Mouse (Mus musculus) 3T3-L1 (cell line): Measurements from ENCODE around the gene Wwox.

Source experiments
- DNase-seq: peaks from one replicate; pipeline ENCODE4 v3.0.0-alpha.2; 2015; ENCODE audit warnings: low read depth, low spot score

Wwox gene

DNA sequence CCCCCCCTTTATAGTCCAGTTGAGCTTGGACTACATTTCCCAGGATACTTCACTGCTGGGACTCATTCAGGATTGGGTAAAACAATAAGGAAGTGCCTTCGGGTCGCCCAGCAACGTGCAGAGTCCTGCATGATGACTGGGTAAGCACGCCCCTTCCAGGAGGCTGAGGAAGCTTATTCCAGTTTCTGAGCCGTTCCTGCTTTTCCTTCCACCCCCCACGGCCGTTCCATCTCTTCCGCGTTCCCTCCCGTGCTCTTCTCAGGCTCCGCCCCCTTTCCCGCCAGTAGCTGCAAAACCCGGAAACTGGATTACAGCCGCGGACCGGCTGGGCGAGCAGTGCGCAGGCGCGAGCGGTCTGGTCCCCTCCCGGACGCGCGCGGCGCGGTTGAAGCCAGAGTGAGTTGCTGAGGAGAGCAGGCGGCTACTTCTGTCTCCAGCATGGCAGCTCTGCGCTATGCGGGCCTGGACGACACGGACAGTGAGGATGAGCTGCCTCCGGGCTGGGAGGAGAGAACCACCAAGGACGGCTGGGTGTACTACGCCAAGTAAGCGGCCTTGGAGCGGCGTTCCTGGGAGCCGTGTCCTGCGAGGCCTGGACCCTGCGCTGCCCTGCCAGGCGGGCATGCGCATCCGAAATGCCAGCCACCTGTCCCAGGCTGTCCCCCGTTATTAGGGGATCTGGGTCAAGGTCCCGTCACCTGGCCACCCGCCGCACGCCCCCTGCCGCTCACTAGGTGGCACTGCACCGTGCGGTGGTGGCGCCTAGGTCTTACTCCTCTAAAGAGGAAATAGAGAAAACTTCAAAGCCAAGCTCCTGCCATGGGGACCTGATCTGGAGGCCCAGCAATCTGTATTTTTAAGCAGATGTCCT lies at the start of gene Wwox:
Gene Wwox (plus strand): TSS at position 322 of the 871 bp plus-strand sequence.
- DNase-seq: peak; percentile 100

DNA sequence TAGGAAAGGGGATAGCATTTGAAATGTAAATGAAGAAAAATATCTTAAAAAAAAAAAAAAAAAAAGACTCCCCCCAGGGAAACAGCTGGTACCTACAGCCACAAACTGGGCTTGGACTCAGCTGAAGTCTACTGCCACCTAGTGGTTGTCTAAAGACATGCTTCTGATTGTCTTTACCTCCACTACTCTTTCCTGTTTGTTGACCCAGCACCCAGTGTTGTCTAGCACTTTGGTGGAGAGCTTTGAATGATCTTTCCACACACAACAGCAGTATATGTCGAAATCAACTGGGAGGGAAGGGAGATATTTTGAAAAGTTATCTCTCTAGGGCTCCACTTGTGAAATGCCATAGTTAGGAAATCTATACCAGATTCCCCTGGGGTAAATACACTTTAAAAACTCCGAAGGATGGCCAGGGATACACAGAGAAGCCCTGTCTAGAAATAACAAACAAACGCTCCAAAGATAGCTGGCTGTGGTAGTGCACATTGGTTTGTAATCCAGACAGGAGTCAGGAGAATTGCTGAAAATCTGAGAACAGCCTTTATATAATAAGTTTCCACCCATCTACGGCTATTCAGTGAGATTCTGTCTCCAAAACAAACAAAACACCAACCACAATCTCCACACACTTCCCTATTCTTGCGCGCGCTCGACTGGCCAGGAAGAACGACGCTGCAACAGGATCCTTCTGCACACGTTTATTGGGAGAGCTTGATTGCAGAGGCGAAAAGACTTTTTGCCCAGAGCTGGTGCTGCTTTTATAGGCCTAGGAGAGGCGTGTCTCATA lies 48.8 kb upstream of the Wwox start:
- DNase-seq: peak; percentile 36

DNA sequence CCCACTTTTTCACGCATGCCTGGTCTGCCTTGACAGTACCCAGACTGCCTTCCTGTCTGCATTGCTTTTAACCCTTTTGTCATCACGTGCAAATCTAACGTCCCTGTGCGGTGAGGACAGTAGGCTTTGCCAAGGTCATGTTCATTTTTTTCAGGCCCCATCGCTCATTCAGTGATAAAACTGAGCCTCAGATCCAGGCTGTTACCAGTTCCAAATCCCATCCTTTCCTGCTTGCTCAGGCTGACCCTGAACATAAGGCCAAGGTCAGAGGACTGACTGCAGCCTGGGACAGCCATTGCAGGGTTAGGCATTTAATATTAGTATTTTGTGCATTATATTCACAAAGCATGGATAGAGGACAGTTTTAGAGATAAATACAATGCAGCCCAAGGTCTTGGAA lies 41.1 kb upstream of the Wwox start:
- DNase-seq: no peak

DNA sequence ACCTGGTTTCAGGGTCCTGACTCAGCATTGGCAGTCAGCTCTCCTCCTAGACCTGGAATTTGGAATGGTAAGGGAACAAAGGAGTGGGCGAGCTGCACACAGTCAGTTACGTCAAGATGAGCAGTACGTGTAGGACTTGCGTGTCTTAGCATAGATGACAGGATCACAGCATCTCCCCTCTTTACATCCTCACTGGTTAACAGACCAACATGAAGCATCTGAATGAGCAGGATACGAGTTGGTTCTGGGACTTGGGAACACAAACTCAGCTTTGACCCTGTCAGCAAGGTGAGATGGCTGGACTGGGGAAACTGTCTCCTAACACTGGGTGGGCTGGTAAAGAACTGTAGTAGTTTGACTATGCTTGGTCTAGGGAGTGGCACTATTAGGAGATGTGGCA lies 40.2 kb upstream of the Wwox start:
- DNase-seq: no peak

DNA sequence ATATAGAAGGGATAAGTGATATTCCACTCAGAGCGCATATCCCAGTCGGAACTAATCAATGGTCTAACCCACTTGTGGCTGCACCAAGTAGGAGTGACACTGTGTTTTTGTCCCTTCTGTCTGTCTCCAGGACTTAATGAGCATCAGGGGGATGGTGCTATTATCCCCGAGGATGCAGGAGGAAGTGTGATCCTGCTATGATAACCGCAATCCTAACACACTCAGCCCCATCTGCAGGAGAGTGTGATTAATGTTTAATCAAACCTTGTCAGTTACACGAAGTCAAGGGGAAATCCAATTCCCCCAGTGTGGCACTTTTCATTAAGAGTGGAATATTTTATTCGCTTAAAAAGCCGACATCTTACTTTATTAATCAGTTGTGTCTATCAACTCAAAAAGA lies 37.8 kb upstream of the Wwox start:
- no peak for DNase-seq

DNA sequence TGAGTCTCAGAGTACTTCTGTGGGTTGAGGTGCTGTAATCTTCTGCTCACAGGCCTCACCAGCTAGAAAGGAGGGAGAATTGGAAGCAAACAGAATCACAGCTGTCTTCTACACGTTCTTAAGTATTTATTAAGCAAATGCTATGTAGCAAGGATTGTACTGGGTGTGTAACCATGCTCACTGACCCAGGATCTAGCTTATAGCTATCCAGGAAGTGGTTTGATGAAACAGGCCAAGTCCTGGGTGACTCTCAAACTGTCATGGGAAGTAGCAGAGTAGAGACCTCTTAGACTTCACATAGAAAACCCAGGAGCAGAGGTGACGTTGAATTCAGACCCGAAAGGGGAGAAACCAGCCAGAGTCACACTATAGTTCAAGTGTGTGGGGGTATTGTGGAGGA lies 28.0 kb upstream of the Wwox start:
- DNase-seq: no peak

DNA sequence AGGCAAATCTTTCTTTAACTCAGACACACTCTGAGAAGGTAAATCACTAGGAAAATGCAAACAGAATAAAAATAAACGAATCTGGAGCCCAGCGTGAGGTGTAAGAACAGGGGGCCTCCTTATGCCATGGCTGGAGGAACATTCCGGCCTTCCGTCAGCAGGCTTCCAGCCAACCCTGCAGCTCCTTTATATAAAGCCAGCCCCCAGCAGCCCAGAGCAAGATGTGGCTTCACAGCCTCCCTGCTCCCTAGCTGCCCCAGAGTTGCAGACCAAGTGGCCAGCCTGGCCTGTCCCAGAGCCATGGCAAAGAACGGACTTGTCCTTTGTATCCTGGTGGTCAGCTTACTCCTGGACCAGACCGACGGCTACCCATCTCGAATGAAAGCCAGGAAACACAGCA lies 21.7 kb upstream of the Wwox start, which contains the start of gene Clec3a:
Gene Clec3a (plus strand): TSS at position 301 of the 400 bp plus-strand sequence.
- no peak for DNase-seq

DNA sequence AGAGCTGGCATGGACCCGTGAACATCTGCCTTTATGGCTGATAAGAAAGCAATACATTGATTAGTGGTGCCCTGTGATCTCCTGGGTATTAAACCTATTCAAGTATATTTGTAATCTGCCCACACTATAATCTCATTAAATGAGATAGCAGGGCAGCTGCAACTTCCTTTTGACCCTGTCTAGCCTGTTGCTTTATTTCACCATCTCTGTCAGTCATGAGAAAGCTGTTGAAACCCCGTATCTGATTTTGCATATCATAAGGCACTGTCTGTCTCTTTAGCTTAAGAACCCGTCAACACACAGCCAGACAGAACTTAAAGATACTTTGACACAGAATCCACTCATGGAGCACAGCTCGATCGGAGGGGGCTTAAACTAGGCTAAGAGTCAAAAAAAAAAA lies 21.0 kb upstream of the Wwox start:
- no peak for DNase-seq

DNA sequence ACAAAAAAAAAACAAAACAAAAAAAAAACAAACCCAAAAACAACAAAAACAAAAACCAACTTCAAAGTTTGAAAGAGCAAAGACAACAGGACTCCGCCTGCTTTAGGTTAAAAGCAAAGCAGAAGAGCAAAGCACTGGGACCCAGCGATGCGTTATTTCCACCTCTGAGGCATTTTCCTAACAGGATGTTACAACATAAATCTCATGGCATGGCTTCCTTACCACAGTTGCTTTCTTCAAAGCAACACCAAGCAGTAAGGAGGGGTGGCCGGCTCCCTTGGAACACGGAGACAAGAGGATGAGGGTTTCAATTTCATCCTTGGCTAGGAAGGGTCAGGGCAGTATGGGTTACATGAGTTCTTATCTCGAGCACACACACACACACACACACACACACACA lies 20.6 kb upstream of the Wwox start:
- no peak for DNase-seq

DNA sequence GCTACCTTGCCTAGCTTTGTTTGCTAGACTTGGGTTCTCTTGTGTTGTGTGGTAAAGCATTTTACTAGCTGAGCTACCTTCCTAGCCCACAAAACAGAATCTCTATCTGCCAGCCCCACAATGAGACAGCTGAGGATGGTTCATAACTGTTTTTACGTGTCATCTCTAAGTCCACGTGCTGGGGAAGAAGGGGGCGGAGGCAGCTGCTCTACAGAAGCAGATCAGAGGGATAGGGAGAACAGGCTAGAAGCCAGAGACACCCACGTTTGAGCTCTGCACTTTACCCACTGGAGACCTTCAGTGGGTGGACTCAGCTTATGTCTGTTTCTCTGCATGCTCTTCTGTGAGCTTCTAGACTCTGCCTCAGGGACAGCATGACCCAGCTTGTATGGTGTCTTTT lies 17.9 kb upstream of the Wwox start:
- DNase-seq: no peak

DNA sequence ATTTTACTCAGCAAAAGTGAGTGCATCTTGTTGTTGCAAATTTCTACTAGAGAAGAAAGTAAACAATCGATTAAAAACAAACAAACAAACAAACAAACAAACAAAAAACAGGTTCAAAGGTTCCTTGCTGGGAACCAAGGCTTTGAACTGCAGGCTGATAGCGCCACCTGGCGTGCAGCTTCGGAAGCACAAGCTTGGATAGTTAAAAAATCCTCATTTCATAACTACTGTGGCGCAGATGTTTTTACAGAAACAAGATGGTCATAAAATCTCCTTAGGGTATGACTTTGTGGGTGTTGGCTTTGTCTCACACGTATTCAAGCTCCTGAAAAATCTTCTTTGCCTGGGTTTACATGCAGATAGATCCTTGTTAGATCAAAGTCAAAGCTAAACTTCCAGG lies 1.2 kb upstream of the Wwox start:
- peak; percentile 83 for DNase-seq

DNA sequence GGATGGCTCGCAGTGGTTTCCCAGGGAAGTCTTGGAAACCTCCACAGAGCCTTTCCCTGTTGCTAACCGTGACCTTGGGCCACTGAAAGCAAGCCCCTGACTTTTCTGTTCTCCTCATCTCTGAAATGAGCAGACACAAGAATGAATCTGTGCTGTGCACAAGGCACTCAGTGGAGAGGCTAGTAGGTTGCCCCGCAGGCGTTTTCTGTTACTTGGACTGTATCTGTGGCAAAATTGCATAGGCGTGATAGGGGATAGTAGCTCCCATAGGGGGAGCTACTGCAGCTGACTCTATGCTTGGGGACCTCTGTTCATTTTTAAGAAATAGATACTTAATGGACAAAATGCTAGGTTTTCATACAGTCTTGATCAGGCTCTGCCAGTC lies 742 bp downstream of the Wwox start:
- peak; percentile 61 for DNase-seq

DNA sequence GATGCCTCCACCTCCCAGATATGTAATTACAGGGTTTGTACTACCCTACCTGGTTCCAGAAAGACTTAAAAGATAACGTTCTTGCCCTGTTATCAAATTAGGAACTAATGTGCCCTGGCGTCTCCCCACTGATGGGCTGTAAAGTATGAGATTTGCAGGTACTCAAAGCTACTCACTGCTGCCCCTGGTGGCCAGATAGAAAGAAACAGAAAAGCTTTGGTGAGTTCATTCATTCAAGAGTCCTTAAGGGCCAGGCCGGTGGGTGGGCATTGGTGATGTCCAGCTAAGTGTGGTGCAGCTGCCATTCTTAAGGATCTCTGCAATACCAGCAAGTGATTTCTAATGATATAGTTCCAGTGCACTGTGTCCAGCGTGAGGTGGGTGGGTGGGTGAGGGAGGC lies 2.2 kb downstream of the Wwox start:
- peak; percentile 65 for DNase-seq

DNA sequence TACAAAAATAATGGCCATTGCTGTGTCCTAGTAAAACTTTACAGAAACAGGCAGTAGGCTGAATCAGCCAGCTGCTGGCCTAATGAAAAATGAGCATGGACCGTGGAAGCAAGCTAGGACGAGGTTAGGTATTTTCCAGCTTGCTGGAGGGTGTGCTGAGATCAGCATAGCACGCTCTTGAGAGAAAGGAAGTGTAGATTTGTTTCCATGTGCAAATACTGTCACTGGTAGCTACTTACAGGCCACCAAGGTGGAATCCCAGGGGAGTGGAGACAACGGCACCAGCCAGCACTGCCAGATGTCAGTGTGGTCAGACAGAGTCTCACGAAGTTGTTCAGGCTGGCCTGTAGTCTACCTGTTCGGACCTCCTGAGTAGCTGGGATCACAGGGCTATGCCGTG lies 7.4 kb downstream of the Wwox start:
- no peak for DNase-seq

DNA sequence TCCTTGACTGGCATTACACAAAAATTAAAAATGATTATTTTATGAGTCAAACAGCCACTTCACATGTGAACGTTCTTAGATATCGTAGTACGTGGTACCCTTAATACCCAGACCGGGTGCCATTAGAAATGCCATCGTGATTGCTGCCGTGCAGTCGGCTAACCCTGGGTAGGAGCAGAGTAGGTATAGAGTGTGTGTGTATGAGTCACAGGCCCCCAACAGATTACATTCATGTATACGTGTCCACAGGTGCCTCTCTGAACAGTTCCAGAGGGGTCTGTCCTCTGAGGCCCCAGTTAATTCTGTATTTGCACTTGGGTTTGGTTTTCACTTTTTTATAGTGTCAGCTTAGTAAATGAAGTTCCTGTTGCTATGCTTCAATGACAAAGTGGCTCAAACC lies 12.8 kb downstream of the Wwox start:
- DNase-seq: no peak

DNA sequence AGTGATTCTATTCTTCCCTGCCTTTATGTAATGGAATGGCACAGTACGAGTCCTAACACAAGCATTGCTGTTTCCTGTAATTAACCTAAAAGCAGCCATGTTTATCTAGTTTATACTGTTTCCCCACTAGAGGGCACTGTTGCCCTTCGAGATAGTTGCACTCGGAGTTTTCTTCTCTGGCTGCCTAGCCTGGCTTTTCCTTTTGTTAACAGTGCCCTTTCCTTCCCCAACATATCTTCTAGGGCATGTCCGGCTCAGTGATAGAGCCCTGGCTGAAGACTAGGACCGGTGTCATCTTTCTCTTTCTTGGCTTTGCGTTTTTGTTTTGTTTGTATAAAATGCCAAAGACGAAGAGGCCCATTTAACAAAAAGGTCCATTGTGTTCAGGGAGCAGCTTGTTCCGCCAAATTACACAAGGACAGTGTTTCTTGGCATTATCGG lies 13.3 kb downstream of the Wwox start:
- peak; percentile 93 for DNase-seq

DNA sequence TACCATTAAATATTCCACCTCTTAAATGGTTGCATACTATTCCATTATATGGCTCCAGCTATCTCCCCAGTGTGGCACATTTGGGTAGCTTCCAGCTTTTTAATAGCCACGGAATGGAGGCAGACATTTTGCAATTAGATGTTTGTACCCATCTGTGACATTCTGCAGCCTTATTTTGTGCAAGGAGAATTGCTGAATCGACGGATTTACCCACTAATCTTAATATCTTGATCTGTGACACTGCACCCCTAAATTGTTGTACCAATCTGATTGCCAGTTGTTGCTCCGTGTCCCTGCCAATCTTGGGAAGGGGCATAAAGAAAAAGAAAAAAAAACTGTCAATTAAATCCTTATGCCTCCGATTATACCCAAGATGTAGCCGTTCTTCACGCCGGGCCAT lies 15.8 kb downstream of the Wwox start:
- no peak for DNase-seq

DNA sequence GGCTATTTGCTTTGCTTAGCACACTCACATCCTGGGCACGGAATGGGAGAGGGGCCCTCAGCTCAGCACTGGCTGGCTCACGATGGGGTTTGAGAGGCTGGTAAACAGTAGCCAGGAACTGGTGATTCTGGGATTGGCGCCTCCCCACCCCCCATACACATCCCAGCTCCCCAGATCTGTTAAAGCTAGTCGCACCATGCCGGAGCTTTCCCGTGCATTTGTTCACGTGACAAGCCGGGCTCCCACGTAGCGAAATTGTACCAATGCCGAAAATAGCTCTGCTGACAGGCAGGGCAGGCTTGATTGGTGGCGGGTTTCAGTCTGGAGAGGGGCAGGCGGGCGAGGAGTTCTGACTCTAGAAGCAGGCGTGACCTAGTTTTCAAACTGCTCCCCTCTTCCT lies 16.5 kb downstream of the Wwox start:
- DNase-seq: no peak

DNA sequence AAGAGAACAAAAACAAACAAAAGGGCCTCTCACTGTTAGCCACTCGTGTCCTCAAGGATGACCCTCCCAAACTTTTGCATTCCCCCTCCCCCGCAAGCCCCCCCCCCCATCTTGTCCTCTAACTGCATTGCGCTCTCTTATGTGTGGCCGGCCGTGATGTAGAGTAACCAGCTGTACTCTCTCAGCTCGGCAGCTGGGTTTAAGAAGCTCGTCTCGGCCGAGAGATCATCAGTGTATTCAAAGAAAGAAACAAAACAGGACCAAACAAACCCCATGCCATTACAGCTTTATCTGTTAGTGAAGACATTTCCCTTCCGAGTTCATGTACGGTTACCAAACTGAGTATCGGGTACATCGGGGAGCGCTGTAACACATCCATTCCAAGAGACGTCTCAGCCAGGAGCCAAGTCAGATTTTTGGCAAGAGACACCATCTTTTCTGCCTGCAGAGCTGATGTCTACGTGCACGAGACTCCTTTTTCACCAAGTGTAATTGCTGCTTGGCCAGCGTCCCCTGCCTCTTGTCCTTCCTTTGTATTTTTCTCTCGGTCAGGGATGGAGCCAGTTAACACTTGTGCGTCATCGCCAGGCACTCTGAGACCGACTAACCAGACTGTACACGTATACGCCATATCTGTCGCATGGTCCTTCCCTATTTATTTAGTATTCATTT lies 18.8 kb downstream of the Wwox start:
- DNase-seq: no peak

DNA sequence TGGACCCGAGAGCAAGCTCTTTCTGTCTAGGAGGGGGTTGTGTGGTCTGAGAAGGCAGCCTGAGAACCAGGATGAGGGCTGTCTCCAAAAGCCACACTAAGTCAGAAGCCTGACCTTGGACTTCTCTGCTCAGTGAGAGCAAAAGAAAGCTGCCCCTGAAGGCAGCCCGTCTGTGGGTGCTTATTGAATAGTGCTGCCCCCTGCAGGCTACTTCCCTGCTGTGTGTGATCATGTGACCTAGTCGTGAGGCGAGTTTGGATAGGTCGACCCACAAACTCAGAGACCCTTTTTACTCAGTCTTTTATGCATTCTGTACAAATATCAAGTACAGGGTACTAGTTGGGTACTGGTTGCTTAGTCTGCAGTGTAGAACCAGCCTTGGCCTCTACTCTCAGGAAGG lies 21.1 kb downstream of the Wwox start:
- peak; percentile 47 for DNase-seq

DNA sequence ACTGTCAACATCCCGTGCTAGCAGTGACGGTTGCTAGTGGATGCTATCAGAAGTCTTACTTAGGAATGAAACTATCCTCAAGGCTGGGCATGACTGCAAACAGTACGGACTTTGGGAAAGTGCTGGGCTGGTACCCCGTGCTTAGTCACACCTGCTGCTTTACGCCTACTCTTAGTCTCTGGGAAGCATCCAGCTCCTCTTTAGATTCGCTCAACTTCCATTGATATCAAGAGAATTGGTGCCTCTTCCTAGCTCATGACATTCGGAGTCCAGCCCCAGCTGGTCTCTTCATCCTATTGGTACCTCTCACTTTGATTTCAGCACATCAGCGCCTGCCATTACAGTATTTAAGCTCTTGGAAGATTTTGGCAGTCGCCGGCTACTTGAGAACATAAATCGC lies 23.1 kb downstream of the Wwox start:
- no peak for DNase-seq

DNA sequence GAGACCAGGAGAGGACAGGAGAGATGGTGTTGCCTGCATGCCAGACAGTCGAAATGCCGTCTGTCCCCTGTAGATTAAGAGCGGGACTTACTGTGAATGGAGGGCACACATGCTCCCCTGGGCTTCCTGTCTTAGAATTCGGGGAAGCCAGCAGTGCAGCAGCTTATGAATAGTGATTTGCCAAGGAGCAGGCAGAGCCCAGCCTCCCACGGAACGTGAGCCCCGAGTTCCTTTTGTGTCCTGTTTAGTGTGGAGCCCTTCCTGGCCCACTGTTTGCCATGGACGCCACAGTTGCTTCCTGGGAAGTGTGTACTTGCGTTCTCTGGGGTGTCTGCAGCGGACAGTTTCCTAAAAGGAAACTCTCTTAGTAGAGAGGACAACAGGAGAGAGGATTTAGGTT lies 23.9 kb downstream of the Wwox start:
- DNase-seq: no peak
